Mouse (Mus musculus) cerebellum, adult 2 months (tissue): ENCODE results near the gene Hnrnpu.

Experiments used
- CTCF ChIP-seq: fragments of 200-500 bp; IDR thresholded peaks from 2 replicates; pipeline ENCODE4 v1.5.1; 2011; ENCODE audit warnings: low read depth, mild to moderate bottlenecking, control low read depth, low read length, moderate library complexity, borderline replicate concordance; ENCODE audit not compliant: insufficient read depth
- POLR2A ChIP-seq: fragments of 200-500 bp; IDR thresholded peaks from 2 replicates; pipeline ENCODE4 v1.6.1; 2011; ENCODE audit warnings: low read length, control low read depth, borderline replicate concordance; ENCODE audit not compliant: insufficient read depth

DNA sequence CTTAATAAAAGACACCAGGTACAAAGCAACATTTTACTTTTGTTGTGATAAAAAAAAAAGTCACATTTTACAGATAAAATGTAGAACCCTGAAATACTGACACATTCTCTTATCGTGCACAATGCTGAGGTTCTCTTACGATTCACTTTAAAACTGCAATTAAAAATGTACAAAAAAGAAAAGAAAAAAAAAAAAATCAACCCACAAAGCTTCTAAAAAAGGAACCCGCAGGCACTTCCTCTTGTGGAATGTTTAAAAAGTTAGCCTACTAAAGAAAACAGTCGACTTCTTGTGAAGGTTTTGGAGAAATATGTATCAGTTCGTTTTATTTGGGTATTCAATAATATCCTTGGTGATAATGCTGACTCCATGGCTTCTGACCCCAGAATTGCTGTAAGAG, 8.6 kb downstream of the Hnrnpu start:
- TF ChIP-seq POLR2A (no peak), CTCF (no peak)
